Mouse (Mus musculus): ENCODE data around the gene Ndufa13.
"Not testable (repeated sequence)": the region's sequence is repeated elsewhere in the genome, so short reads cannot be mapped to it uniquely, and the experiment has no call there.

Ndufa13 gene

GRCm38 (mm10) chr8:69902163-69903062 lies at the start of gene Ndufa13, which contains the start of the genes Tssk6 and Yjefn3:
Gene Ndufa13 (minus strand): TSS chr8:69902558.
Gene Tssk6 (plus strand): TSS chr8:69902184.
Gene Yjefn3 (minus strand): TSS chr8:69902712.
- no peak for DNase-seq (ENCODE audit: low spot score)

DNA sequence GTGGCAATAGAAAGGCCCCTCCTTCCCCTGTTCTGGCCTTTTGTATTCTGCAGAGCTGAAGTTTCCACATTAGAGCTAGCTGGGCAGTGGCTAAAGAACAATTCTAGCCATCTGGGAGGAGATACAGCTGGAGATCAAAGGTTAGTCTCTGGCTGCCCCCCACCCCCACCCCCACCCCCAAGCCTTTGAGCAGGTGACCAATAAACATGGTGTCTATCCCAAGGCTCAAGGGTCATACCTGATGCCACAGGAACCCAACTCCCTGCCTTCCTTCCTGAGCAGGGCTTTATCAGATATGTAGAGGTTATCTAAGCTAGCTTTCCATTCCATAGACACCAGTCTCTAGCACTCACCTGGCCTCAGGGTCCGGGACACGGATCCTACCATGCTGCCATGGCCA lies 47.9 kb upstream of the Ndufa13 start:
- no peak for DNase-seq (ENCODE audit: low spot score)

DNA sequence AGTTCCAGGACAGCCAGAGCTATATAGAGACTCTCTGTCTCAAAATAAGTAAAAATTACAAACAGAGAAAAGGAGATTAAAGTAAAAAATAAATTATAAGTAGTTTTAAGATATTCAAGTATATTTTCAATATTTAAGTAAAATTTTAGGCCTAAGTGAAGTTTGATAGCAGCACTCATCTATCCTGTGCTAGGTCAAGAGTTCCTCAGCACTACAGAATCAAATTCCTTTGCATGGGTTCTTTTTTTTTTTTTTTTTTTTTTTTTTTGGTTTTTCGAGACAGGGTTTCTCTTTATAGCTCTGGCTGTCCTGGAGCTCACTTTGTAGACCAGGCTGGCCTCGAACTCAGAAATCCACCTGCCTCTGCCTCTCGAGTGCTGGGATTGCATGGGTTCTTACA lies 40.1 kb upstream of the Ndufa13 start:
- DNase-seq (ENCODE audit: low spot score), result not testable (repeated sequence)

DNA sequence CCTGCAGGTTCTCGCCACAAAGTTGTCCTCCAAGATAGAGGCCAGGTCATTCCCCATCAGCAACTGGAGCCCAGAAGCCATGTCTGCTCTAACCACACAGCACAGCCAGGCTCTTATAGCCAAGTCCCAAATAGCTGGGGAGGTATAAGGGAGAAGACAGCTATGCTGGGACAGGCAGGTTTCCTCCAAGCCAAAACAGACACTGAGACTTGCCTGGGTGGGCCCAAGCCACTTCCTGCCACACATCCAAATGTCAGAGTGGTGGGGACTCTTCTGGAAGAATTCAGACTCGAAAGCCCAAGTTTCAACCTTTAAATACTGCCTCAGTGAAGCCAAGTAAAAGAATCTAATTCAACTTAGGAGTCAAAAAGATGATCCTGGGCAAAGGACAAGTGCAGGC lies 38.0 kb upstream of the Ndufa13 start:
- DNase-seq (ENCODE audit: low spot score), result no peak

DNA sequence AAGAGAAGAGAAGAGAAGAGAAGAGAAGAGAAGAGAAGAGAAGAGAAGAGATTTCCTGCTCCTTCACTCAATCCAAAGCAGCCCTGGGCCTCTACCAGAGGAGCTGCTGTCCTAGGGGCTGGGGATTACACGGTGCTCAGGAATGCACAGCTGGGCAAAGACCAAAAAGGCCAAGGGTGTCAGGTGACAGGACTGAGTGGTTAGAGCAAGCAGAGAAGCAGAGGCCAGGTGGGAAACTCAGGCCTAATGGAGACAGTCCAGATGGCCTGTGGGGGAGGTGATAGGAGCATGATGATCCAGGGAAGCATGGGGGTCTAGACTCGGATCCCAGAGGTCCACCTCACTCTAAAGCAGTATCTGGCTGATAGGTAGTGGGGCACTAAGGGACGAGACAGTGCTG lies 37.3 kb upstream of the Ndufa13 start:
- DNase-seq (ENCODE audit: low spot score), result peak; percentile 59

GRCm38 (mm10) chr8:69938245-69938982 lies 36.1 kb upstream of the Ndufa13 start:
- no peak for DNase-seq (ENCODE audit: low spot score)

- no peak for DNase-seq (ENCODE audit: low spot score)
Measured at GRCm38 (mm10) chr8:69937466-69937865, 35.1 kb upstream of the Ndufa13 start.

GRCm38 (mm10) chr8:69936050-69936794 lies 33.9 kb upstream of the Ndufa13 start:
- peak; percentile 97 for DNase-seq (ENCODE audit: low spot score)

DNA sequence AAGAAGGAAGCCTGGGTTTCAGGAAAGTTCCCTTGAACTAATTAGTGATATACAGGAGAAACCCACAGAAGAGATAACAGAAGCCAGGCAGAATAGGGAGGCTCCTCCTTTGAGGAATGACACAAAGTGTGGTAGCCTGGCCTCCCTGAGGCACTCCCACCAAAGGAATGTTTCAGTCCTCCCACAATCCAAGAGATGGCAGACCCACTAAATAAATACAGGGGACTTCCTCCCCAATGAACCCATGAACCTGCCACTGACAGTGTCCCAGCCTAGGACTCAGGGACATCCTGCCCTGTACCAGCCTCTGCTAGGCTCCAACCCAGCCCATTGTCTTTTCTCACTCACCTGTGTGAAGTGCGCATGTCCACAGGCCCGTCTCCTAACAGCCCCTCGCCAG lies 33.1 kb upstream of the Ndufa13 start:
- no peak for DNase-seq (ENCODE audit: low spot score)

DNA sequence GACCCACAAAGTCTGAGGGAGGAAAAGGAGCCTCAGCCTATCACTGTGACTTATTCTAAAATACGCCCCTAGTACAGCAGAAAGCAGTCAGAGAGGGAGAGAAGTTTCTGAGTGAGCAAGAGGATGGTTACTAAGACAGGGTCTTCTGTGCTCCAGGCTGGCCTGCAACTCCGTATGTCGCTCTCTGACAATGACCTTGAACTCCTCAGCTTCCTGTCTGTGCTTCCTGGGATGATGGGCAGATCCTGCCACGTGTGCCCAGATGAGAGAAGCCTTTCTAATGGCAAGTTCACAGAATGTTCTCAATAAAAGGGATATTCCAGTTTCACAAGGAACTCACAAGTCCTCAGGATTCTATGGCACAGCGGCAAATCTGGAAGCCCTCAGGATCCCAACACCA lies 32.2 kb upstream of the Ndufa13 start:
- DNase-seq (ENCODE audit: low spot score), result no peak

- DNase-seq (ENCODE audit: low spot score), result no peak
Measured at GRCm38 (mm10) chr8:69933811-69934210, 31.5 kb upstream of the Ndufa13 start.

- peak; percentile 59 for DNase-seq (ENCODE audit: low spot score)
Measured at GRCm38 (mm10) chr8:69926901-69927300, 24.5 kb upstream of the Ndufa13 start.

DNA sequence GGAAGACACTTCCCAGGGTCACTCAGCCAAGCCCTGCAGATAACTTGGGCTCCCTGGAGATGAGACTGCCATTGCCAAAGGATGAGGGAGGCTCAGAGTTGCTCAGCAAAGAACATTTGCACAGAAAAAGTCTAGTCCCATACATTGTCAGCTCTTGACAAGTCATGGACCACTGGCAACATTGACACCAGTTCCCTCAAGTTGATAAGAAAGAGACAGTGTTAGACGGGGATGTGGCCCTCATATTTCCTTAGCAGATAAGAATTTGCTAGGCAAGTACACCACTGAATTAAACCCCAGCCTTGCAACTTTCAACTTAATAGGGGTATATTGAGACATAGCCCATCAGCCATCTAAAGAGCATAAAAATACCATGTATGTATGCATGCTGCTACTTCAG lies 21.6 kb upstream of the Ndufa13 start:
- DNase-seq (ENCODE audit: low spot score), result no peak

DNA sequence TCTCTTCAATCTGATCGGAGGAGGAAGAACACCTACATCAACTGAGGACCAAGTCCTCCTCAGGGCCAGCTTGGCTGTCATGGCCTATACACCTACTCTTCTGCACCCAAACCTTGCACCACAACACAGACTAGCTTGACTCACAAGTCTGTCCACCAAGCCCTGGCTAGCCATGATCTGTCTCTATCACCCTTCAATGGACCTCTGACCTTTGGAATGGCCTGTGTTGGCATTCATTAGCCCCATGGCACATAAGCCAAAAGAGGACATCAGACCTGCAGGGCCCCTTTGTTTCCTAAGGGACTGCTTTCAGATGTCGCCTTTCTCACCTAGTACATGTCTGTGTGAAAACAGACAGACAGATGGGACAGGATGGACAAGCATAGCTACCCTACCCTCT lies 18.8 kb upstream of the Ndufa13 start:
- DNase-seq (ENCODE audit: low spot score), result no peak

- peak; percentile 73 for DNase-seq (ENCODE audit: low spot score)
Measured at GRCm38 (mm10) chr8:69919876-69920662, 17.7 kb upstream of the Ndufa13 start.

DNA sequence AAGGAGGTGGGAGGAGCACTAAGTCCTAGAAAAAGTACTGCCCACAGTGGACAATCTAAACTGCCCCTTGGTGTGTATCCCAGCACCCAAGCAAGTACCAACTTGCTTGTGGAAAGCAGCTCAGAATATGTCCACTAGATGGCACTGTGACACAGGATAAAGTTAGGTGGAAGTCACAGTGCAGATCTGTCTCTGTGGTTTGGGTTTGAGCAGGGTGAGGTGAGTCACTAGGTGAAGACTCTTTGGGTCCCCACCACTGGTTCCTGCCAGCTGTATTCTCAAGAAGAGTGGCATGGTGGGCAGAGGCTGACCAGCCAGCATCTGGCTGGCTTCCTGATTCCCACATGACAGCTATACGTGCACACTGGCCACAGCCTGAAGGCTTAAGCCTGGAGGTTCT lies 16.7 kb upstream of the Ndufa13 start:
- DNase-seq (ENCODE audit: low spot score), result peak; percentile 90

- no peak for DNase-seq (ENCODE audit: low spot score)
Measured at GRCm38 (mm10) chr8:69918506-69918905, 16.1 kb upstream of the Ndufa13 start.

DNA sequence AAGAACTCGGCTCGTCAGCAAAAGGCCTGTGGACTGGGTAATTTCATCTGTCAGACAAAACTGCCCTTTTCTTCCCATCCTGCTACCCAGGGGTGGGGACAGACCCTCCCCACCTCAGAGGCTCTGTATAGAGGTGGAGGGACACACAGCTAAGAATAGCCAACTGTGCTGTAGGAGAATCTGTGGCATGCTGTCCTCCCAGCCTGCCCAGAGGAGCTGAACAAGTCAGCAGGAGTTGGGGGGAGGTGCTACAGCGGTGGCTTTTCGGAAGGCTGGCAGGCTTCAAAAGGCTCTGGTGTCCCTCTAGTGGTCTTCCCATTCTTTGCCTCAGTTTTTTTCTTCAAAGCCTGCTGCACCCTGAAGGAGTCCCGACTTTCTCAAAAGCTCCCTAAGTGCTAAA lies 13.4 kb upstream of the Ndufa13 start:
- DNase-seq (ENCODE audit: low spot score), result no peak

DNA sequence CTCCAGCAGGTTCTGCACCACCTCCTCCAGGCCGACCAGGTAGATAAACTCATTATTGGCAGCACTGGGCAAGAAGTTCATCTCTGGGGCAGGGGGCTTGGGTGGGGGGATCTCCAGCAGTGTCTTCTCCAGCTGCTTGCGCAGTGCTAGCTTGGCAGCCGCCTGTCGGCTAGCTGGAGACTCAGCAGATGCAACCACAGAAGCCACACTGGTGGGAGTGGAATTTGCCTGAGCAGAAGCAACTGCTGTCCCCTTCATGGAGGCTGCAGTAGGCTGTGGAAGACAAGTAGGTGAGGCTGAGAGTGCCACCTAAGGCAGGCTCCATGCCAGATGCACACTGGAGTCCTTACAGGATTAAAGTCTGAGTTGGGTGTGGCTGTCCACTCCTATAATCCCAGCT lies 12.2 kb upstream of the Ndufa13 start:
- DNase-seq (ENCODE audit: low spot score), result no peak

DNA sequence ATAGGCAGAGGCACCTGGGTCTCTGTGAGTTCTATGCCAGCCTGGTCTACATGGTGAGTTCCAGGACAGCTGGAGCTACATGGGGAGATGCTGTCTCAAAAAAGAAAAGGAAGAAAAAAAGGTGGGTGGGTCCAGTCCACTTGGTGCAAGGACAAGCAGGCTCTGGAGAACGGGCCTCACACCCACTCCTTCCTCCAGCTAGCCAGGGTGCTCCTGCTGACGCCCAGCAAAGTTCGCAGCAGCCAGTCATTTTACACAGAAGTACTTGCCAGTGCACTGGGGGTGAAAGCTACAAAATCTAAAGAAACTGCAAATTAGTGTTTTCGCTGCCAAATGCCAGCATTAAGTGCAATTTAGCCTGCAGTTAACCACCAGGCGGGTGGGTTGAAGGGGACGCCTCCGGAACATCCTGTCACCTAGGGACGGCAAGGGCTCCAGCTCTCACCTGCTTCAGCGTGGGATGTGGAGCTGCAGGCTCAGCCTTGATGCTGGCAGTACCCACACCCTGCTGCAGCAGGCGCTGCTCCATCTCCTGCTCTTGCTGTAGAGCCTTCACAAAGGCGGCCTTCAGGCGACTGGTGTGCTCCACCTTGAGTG lies 10.2 kb upstream of the Ndufa13 start:
- DNase-seq (ENCODE audit: low spot score), result no peak

- no peak for DNase-seq (ENCODE audit: low spot score)
Measured at GRCm38 (mm10) chr8:69911917-69912316, 9.6 kb upstream of the Ndufa13 start.
